Mouse (Mus musculus) bone marrow macrophage, adult 2 months (primary cell): ENCODE results near the gene Kdm7a.

Source experiments
- CTCF ChIP-seq: IDR thresholded peaks from 2 replicates; pipeline ENCODE4 v1.5.1; 2012; ENCODE audit warnings: low read depth, mild to moderate bottlenecking, low read length, moderate library complexity
- POLR2A ChIP-seq: IDR thresholded peaks from 2 replicates; pipeline ENCODE4 v1.6.1; 2012; ENCODE audit warnings: mild to moderate bottlenecking, low read depth, low read length, borderline replicate concordance

GRCm38 (mm10) chr6:39243511-39243961 lies 36.9 kb upstream of the Kdm7a start:
- no peak for TF ChIP-seq CTCF
- TF ChIP-seq POLR2A: no peak
